Mouse (Mus musculus) heart, postnatal 0 days (tissue): ENCODE measurements around the gene Foxc2. TPM values are rescaled to one million over a fixed set of nuclear protein-coding genes. Genes with fewer than 3 reads are reported as not detected.

Experiments
- ATAC-seq: fragments of 200-750 bp; cut with Nextera tagmentation; 2 replicates; pipeline ENCODE4 v1.8.0; 2017; ENCODE audit warnings: low read depth, moderate number of reproducible peaks, moderate library complexity; ENCODE audit not compliant: insufficient read depth
- DNase-seq: peaks from one replicate; pipeline ENCODE4 v3.0.0-alpha.2; 2016; ENCODE audit warnings: low spot score
- H3K27ac ChIP-seq: fragments of 300-500 bp; sonication (generic); 2 replicates; pipeline ENCODE4 v1.5.1; 2014; ENCODE audit warnings: low read depth, mild to moderate bottlenecking
- H3K27me3 ChIP-seq: fragments of 300-500 bp; sonication (generic); 2 replicates; pipeline ENCODE4 v1.6.1; 2014; ENCODE audit warnings: low read length, mixed read lengths; ENCODE audit not compliant: control insufficient read depth, insufficient read depth
- H3K36me3 ChIP-seq: fragments of 300-500 bp; sonication (generic); replicated peaks from 2 replicates; pipeline ENCODE4 v1.6.1; 2014; ENCODE audit warnings: low read length, mixed read lengths; ENCODE audit not compliant: control insufficient read depth, insufficient read depth
- H3K4me1 ChIP-seq: fragments of 300-500 bp; sonication (generic); 2 replicates; pipeline ENCODE4 v1.6.1; 2014; ENCODE audit warnings: antibody characterized with exemption; ENCODE audit not compliant: control insufficient read depth, insufficient read depth
- H3K4me2 ChIP-seq: fragments of 300-500 bp; sonication (generic); 2 replicates; pipeline ENCODE4 v1.6.1; 2014; ENCODE audit warnings: low read depth, mild to moderate bottlenecking, low read length, moderate library complexity
- H3K4me3 ChIP-seq: fragments of 300-500 bp; sonication (generic); 2 replicates; pipeline ENCODE4 v1.5.1; 2014; ENCODE audit warnings: low read depth, low read length
- H3K9ac ChIP-seq: fragments of 300-500 bp; sonication (generic); replicated peaks from 2 replicates; pipeline ENCODE4 v1.6.1; 2014; ENCODE audit warnings: low read depth, low read length, mixed read lengths
- H3K9me3 ChIP-seq: fragments of 300-500 bp; sonication (generic); replicated peaks from 2 replicates; pipeline ENCODE4 v1.6.1; 2016; ENCODE audit warnings: low read length; ENCODE audit not compliant: control insufficient read depth
- CTCF ChIP-seq: IDR thresholded peaks from 2 replicates; pipeline ENCODE4 v1.5.1; 2016; ENCODE audit warnings: antibody characterized with exemption, control low read depth, low read depth
- EP300 ChIP-seq: IDR thresholded peaks from 2 replicates; pipeline ENCODE4 v1.6.1; 2016; ENCODE audit warnings: antibody characterized with exemption, low read depth
- WGBS: fragments of 180-500 bp; shearing (Covaris S2); extraction: QIAGEN DNeasy Blood & Tissue Kit; methylation state at CpG from one replicate; pipeline ENCODE4 v1.1.7; 2014; 5-methylcytosine and 5-hydroxymethylcytosine counted together
- polyA plus RNA-seq: library from polyadenylated mRNA; unstranded; fragments of >200 nt; fragmentation: Nextera tagmentation; extraction: Ambion mirVana; gene quantifications from 2 replicates; pipeline ENCODE4 v1.2.1, GENCODE M21; 2015
- total RNA-seq: library from RNA; depleted of rRNA; stranded (reverse); fragments of >200 nt; gene quantifications from 2 replicates; pipeline ENCODE4 v1.2.3, GENCODE M21; 2014; ENCODE audit warnings: low replicate concordance

Foxc2 gene
- total and polyA plus RNA-seq, 2 experiments from 2014 or later = 2.5 to 6.6 TPM

GRCm38 (mm10) chr8:121084210-121084951 is 31.6 kb upstream of the Foxc2 start, which contains the start of gene Foxf1:
Gene Foxf1, plus strand, starts transcription at chr8:121084386.
- WGBS = under 1% methylated on average over 53 of the region's 83 CpGs
- peak within 1 kb of the TSS; percentile 98 for H3K4me2 ChIP-seq
- ATAC-seq (peak; percentile 14; the same call in 1 of the 2 replicates), DNase-seq (no peak)
- H3K27me3 ChIP-seq = peaks cover 100% of the 10 kb centered on the region
- no peak within 1 kb of the TSS for H3K27ac ChIP-seq
- peak within 1 kb of the TSS; percentile 70 for H3K4me3 ChIP-seq
- TF ChIP-seq EP300 (no peak), CTCF (no peak)
- H3K9ac ChIP-seq = peak within 1 kb of the TSS; percentile 28; the same call in 1 of the 2 replicates
- no peaks in the 10 kb centered on the region for H3K36me3 ChIP-seq
- H3K4me1 ChIP-seq = peaks cover 16% of the 10 kb centered on the region; the same call in 1 of the 2 replicates
- H3K9me3 ChIP-seq = no peaks in the 10 kb centered on the region

DNA sequence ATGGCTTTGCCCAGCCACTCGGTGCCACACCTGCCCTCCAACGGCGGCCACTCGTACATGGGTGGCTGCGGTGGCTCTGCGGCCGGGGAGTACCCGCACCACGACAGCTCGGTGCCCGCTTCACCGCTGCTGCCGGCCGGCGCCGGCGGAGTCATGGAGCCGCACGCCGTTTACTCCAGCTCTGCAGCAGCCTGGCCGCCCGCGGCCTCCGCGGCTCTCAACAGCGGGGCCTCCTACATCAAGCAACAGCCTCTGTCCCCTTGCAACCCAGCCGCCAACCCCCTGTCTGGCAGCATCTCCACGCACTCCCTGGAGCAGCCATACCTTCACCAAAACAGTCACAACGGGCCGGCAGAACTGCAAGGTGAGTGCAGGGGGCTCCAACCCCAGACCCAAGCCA is 31.0 kb upstream of the Foxc2 start:
- no peaks in the 10 kb centered on the region for H3K36me3 ChIP-seq
- H3K9me3 ChIP-seq = no peaks in the 10 kb centered on the region
- TF ChIP-seq CTCF (no peak), EP300 (no peak)
- H3K4me2 ChIP-seq = peak overlapping the region; percentile 98
- H3K4me3 ChIP-seq = peak overlapping the region; percentile 70
- ATAC-seq = no peak
- peaks cover 100% of the 10 kb centered on the region for H3K27me3 ChIP-seq
- DNase-seq = no peak
- no peak overlapping the region for H3K27ac ChIP-seq
- WGBS = 14% methylated on average over 23 of the region's 30 CpGs
- H3K4me1 ChIP-seq = peaks cover 16% of the 10 kb centered on the region; the same call in 1 of the 2 replicates
- no peak overlapping the region for H3K9ac ChIP-seq

- ATAC-seq = no peak
- TF ChIP-seq EP300 = no peak
- TF ChIP-seq CTCF = no peak
- H3K9ac ChIP-seq = no peak overlapping the region
- H3K27ac ChIP-seq = no peak overlapping the region
- no peaks in the 10 kb centered on the region for H3K36me3 ChIP-seq
- WGBS = 88% methylated on average over 3 of the region's 3 CpGs
- no peaks in the 10 kb centered on the region for H3K9me3 ChIP-seq
- peaks cover 16% of the 10 kb centered on the region; the same call in 1 of the 2 replicates for H3K4me1 ChIP-seq
- DNase-seq = no peak
- no peak overlapping the region for H3K4me3 ChIP-seq
- H3K27me3 ChIP-seq = peaks cover 100% of the 10 kb centered on the region
- no peak overlapping the region for H3K4me2 ChIP-seq
Observed at GRCm38 (mm10) chr8:121085561-121085960, 30.4 kb upstream of the Foxc2 start.

DNA sequence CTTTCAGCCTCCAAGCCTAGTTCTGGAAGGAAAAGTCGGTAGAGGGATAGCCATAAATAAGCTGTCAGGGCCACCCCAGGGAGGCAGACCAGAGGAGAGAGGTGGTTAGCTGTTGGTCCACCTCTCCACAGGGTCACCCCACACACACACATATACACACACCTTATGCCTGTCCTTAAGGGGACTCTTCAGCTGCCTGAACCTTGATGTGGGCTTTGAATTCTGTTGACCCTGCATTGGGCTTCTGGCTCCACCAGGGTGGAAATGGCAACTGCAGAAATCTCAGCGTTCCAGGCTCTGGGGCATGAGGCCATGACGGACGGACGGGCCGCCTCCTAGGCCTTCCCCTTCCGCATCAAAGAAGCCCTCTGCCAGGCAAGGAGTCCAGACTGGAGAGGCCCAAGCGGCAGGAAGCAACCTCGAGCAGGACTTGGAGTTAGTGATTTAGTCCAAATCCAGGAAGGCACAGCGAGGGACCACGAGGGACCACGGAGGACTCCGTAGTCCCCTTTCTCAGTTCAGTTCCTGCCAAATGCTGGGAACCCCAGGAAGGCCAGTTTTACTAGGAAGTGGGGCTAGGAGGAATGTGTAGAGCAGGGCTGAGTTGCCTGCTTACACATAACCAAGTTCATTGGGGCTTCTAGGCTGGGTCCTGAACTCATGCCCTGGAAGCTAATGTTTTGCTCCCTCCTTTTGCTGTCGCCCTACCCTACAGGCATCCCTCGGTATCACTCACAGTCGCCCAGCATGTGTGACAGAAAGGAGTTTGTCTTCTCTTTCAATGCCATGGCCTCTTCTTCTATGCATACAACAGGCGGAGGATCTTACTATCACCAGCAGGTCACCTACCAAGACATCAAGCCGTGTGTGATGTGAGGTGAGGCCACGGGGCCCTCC is 29.7 kb upstream of the Foxc2 start:
- ATAC-seq (no peak), DNase-seq (no peak)
- H3K27ac ChIP-seq = no peak overlapping the region
- no peaks in the 10 kb centered on the region for H3K36me3 ChIP-seq
- peaks cover 100% of the 10 kb centered on the region for H3K27me3 ChIP-seq
- no peak overlapping the region for H3K4me3 ChIP-seq
- H3K9ac ChIP-seq = no peak overlapping the region
- peaks cover 16% of the 10 kb centered on the region; the same call in 1 of the 2 replicates for H3K4me1 ChIP-seq
- TF ChIP-seq EP300 (no peak), CTCF (no peak)
- 55% methylated on average over 19 of the region's 19 CpGs for WGBS
- H3K4me2 ChIP-seq = no peak overlapping the region
- H3K9me3 ChIP-seq = no peaks in the 10 kb centered on the region

- H3K4me1 ChIP-seq = peaks cover 9% of the 10 kb centered on the region; the same call in 1 of the 2 replicates
Observed at GRCm38 (mm10) chr8:121088281-121088680, 27.7 kb upstream of the Foxc2 start.

More at GRCm38 (mm10) chr8:121088281-121088680, 27.7 kb upstream of the Foxc2 start:
- H3K27ac ChIP-seq = no peak overlapping the region
- H3K4me3 ChIP-seq = no peak overlapping the region
- H3K4me2 ChIP-seq = no peak overlapping the region
- H3K27me3 ChIP-seq = peaks cover 99% of the 10 kb centered on the region
- H3K9ac ChIP-seq = no peak overlapping the region
- DNase-seq (no peak), ATAC-seq (no peak)
- H3K36me3 ChIP-seq = no peaks in the 10 kb centered on the region
- TF ChIP-seq CTCF = no peak
- TF ChIP-seq EP300 = no peak
- WGBS = 13% methylated on average over 8 of the region's 8 CpGs
- no peaks in the 10 kb centered on the region for H3K9me3 ChIP-seq
